Mouse (Mus musculus) heart, adult 2 months (tissue): Measurements from ENCODE around the gene 9630041A04Rik. TPM values are rescaled to one million over a fixed set of nuclear protein-coding genes. Genes with fewer than 3 reads are reported as not detected.

ENCODE experiments used
- DNase-seq, 2 experiments: peaks; one replicate each; pipeline ENCODE4 v3.0.0; 2021
- H3K27ac ChIP-seq: fragments of 200-600 bp; 2 replicates; pipeline ENCODE4 v1.8.1; 2022
- H3K27me3 ChIP-seq: fragments of 200-500 bp; 2 replicates; pipeline ENCODE4 v1.6.1; 2012; ENCODE audit warnings: mild to moderate bottlenecking, low read length, inconsistent platforms, mixed read lengths; ENCODE audit not compliant: control insufficient read depth, insufficient read depth
- H3K36me3 ChIP-seq: fragments of 200-500 bp; 2 replicates; pipeline ENCODE4 v1.6.1; 2012; ENCODE audit warnings: low read length, inconsistent platforms; ENCODE audit not compliant: control insufficient read depth, insufficient read depth
- H3K4me1 ChIP-seq: fragments of 200-500 bp; 2 replicates; pipeline ENCODE4 v1.6.1; 2011; ENCODE audit warnings: low read length; ENCODE audit not compliant: control insufficient read depth, insufficient read depth
- H3K4me3 ChIP-seq: fragments of 200-600 bp; 2 replicates; pipeline ENCODE4 v1.8.1; 2022
- H3K79me2 ChIP-seq: fragments of 200-500 bp; replicated peaks from 2 replicates; pipeline ENCODE4 v1.6.1; 2012; ENCODE audit warnings: mild to moderate bottlenecking, inconsistent platforms, low read length, moderate library complexity, mixed read lengths; ENCODE audit not compliant: control insufficient read depth, insufficient read depth
- H3K9ac ChIP-seq: fragments of 200-500 bp; 2 replicates; pipeline ENCODE4 v1.6.1; 2012; ENCODE audit warnings: low read depth, mild to moderate bottlenecking, control low read depth, inconsistent platforms, low read length, mixed read lengths
- CTCF ChIP-seq: fragments of 200-600 bp; IDR thresholded peaks from 2 replicates; pipeline ENCODE4 v1.8.1; 2022; ENCODE audit warnings: antibody characterized with exemption, mild to moderate bottlenecking, moderate library complexity
- EP300 ChIP-seq: fragments of 200-500 bp; IDR thresholded peaks from 2 replicates; pipeline ENCODE4 v1.6.1; 2011; ENCODE audit warnings: low read depth, low read length, control low read depth; ENCODE audit not compliant: insufficient read depth
- POLR2A ChIP-seq: fragments of 200-500 bp; IDR thresholded peaks from 2 replicates; pipeline ENCODE4 v1.6.1; 2011; ENCODE audit warnings: mild to moderate bottlenecking, low read depth, low read length, control low read depth; ENCODE audit not compliant: insufficient read depth
- WGBS: fragments of 180-500 bp; shearing (Covaris S2); methylation state at CpG from one replicate; pipeline ENCODE4 v1.1.7; 2018; 5-methylcytosine and 5-hydroxymethylcytosine counted together
- intact Hi-C: fragments of 180-260 bp; cut with DNase I; formaldehyde crosslinking; loops from one replicate; pipeline ENCODE4 v1.15.1; 2025
- polyA plus RNA-seq: library from polyadenylated mRNA; depleted of rRNA; stranded (reverse); fragments of >200 nt; gene quantifications from 2 replicates; pipeline ENCODE4 v1.2.3, GENCODE M21; 2012
- total RNA-seq, 2 experiments: library from RNA; stranded (reverse); gene quantifications; 2 replicates each; pipeline ENCODE4 v1.2.3; 2021

9630041A04Rik gene
- total and polyA plus RNA-seq, 3 experiments: not detected

DNA sequence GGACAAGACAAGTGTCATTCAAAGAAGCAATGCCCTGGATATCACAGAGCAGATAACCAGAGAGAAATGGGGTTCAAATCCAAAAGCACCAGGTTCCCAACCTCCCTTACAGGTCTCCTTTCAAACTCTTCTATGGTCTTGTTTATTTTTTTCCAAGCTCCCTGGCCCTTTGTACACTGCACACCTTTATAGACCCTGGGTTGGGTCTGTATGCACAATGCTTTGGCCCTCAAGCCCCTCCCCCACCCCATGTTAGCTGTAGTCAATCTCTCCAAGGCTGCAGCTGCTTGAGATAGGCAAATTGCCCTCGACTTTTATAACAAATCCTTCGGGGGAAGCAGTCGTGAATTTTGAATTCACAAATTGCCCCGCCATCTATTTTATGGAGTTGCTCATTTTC is 63.2 kb downstream of the 9630041A04Rik start:
- 63% methylated on average over 4 of the region's 4 CpGs for WGBS
- intact Hi-C loops: no loop called here
- H3K27ac ChIP-seq: no peak overlapping the region
- no peaks in the 10 kb centered on the region for H3K79me2 ChIP-seq
- no peaks in the 10 kb centered on the region for H3K36me3 ChIP-seq
- no peak overlapping the region for H3K9ac ChIP-seq
- DNase-seq: no peak
- H3K4me3 ChIP-seq: no peak overlapping the region
- no peaks in the 10 kb centered on the region for H3K4me1 ChIP-seq
- TF ChIP-seq CTCF: no peak
- TF ChIP-seq POLR2A: no peak
- no peak for TF ChIP-seq EP300
- no peaks in the 10 kb centered on the region for H3K27me3 ChIP-seq

DNA sequence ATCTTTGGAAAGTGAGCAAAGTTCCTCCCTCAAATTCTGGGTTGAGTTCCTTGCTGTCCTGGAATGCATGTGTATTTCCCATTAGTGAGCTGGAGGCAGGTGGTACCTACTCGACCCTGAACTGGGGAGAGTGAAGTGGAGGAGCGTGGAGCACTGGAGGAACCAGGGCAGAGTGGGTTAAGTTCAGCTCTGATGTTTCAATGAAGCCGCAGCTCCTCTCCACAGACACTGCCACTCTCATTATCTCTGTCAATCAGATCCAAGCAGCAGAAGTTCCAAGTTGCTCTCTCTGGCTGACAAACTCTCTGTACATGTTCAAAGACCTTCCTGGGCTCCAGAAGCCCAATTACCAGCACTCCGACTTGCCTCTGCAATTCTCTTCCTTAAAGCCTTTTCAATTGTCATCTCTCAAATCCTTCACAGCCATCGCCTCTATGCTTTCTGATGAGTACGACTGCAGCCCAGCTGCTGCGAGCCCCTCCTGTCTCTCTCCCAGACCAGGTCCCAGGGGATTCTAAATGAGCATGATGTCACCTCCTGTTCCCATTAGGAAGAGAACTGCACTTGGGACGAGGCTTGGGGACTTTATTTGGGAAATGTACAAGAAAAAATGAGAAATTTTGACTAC is 72.4 kb downstream of the 9630041A04Rik start:
- intact Hi-C loops: no loop called here
- no peaks in the 10 kb centered on the region for H3K36me3 ChIP-seq
- 49% methylated on average over 8 of the region's 8 CpGs for WGBS

DNA sequence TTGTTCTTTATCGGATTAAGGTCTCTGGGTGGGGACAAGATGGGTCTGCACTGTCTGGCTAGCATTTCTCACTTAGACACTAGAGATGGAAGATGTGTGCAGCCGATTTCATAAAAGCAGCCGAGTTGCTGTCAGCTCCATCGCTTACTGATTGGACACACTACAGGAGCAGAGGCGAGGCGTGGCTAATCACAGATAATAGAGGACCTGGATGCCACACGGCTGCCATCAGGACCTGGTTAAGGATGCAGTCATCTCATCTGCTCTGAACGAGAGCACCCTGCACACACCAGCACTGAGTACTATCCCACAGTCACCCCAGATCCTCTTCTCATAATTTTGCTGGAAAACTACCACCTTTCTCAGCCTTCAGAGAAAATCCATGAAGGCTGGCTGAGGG is 73.2 kb downstream of the 9630041A04Rik start:
- intact Hi-C loops: no loop called here
- Histone ChIP-seq H3K4me1 (no peaks in the 10 kb centered on the region), H3K27ac (no peak overlapping the region), H3K27me3 (no peaks in the 10 kb centered on the region), H3K36me3 (no peaks in the 10 kb centered on the region), H3K79me2 (no peaks in the 10 kb centered on the region), H3K9ac (no peak overlapping the region), H3K4me3 (no peak overlapping the region)
- 72% methylated on average over 8 of the region's 8 CpGs for WGBS
- no peak for DNase-seq
- no peak for TF ChIP-seq CTCF
- no peak for TF ChIP-seq POLR2A
- TF ChIP-seq EP300: no peak

More for the DNA sequence above, 72.4 kb downstream of the 9630041A04Rik start:
- Histone ChIP-seq H3K27me3 (no peaks in the 10 kb centered on the region), H3K4me3 (no peak overlapping the region), H3K27ac (no peak overlapping the region), H3K79me2 (no peaks in the 10 kb centered on the region), H3K4me1 (no peaks in the 10 kb centered on the region), H3K9ac (no peak overlapping the region)
- DNase-seq: no peak
- TF ChIP-seq CTCF: no peak
- TF ChIP-seq POLR2A: no peak
- TF ChIP-seq EP300: no peak

DNA sequence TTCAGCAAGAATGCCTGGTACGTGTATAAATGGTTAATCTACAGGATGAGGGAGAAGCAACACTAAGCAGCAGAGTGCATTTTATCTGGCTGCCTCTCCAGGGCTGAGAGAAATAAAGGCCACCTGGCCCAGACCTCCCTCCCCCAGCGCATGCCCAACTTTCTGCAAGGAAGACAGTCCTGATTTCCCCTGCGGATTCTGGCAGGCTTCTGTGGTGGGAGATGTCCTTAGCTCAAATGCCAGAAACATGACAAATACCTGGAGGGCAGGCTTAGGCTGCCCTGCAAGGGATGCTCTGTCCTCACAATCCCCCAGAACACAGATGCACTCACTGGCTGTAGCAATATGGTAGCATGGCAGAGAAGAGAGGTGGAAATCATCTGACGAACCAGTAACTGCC is 76.4 kb downstream of the 9630041A04Rik start:
- Histone ChIP-seq H3K4me3 (no peak overlapping the region), H3K9ac (no peak overlapping the region), H3K4me1 (no peaks in the 10 kb centered on the region), H3K36me3 (no peaks in the 10 kb centered on the region), H3K27ac (no peak overlapping the region), H3K27me3 (no peaks in the 10 kb centered on the region), H3K79me2 (no peaks in the 10 kb centered on the region)
- TF ChIP-seq POLR2A: no peak
- no peak for TF ChIP-seq EP300
- no peak for TF ChIP-seq CTCF
- intact Hi-C loops: no loop called here
- no peak for DNase-seq
- WGBS: 84% methylated on average over 4 of the region's 4 CpGs

DNA sequence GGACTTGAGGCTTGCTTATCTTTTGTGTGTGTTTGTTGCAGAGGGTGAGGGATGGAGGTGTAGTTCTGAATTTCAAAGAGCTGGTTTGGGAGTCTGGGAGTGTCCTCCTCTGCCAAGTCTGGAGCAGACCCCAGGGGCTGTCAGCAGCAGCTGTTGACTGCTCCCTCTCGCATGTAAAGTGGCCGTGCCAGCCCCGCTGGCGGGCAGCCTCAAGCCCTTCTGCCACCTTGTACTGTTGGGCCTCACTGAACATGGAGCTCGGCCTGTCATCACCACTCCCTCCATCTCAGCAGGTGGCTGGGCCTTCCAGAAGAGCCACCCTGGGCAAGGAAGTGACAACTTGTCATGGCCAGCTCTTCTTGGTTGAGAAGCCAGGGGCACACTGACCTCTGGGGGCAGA is 77.4 kb downstream of the 9630041A04Rik start:
- intact Hi-C loops: no loop called here
- Histone ChIP-seq H3K4me1 (no peaks in the 10 kb centered on the region), H3K79me2 (no peaks in the 10 kb centered on the region), H3K4me3 (no peak overlapping the region), H3K36me3 (no peaks in the 10 kb centered on the region), H3K27me3 (no peaks in the 10 kb centered on the region), H3K27ac (no peak overlapping the region), H3K9ac (no peak overlapping the region)
- no peak for TF ChIP-seq CTCF
- no peak for TF ChIP-seq EP300
- no peak for TF ChIP-seq POLR2A
- DNase-seq: no peak
- WGBS: 61% methylated on average over 5 of the region's 5 CpGs

DNA sequence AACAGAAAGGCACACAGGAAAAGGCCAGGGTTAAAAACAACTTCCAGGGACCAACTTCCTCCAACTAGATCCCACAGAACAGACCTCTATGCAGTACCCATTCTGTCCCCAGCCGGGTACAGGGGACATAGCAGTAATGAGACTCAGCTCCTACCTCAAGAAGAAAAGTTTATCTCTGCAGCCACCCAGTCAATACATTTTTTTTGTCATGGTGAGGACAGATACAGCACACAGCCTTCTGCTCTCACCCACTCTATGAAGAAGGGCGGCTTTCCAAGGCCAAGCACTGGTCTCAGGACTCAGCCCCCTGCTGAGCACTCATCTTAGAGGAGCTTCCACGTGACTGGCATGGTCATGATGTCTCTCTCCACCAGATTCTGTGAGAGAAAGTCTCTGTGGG is 78.5 kb downstream of the 9630041A04Rik start:
- H3K4me3 ChIP-seq: no peak overlapping the region
- DNase-seq: no peak
- no peaks in the 10 kb centered on the region; the same call in 1 of the 2 replicates for H3K27me3 ChIP-seq
- no peaks in the 10 kb centered on the region for H3K36me3 ChIP-seq
- TF ChIP-seq POLR2A (no peak), EP300 (no peak), CTCF (no peak)
- H3K4me1 ChIP-seq: no peaks in the 10 kb centered on the region
- no peaks in the 10 kb centered on the region for H3K79me2 ChIP-seq
- intact Hi-C loops: no loop called here
- no peak overlapping the region for H3K9ac ChIP-seq
- 65% methylated on average over 3 of the region's 3 CpGs for WGBS
- no peak overlapping the region for H3K27ac ChIP-seq

DNA sequence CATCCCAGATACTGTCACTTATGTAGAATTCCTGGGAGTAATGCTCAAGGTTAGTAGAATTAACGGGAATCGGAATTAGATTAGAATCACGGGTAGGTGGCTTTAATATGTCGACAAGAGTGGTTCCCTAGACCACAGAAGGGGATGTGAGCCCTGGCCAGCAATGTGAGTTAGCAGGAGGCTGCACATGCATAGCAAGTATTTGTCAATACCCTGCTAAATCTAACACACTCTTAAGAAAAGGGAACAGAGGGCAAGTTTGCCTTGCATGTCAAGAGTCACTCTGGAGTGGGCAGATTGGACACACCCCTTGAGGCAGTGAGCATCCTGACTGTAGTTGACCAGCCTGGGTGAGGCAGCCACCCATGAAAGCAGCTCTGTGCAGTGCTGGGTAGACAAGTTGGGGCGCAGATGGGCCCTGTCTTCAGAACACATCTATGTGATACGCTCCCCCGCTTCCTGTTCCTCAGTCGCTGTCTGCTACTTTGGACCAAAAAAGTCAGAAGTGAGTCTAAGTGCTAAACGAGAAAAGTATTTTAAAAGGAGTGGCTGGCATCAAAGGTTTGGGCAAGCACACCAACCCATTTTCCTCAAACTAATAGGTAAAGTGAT is 80.5 kb downstream of the 9630041A04Rik start:
- Histone ChIP-seq H3K79me2 (no peaks in the 10 kb centered on the region), H3K4me1 (no peaks in the 10 kb centered on the region), H3K9ac (no peak overlapping the region), H3K27ac (no peak overlapping the region), H3K27me3 (no peaks in the 10 kb centered on the region; the same call in 1 of the 2 replicates), H3K36me3 (no peaks in the 10 kb centered on the region), H3K4me3 (no peak overlapping the region)
- TF ChIP-seq EP300 (no peak), CTCF (no peak), POLR2A (no peak)
- intact Hi-C loops: no loop called here
- WGBS: 77% methylated on average over 9 of the region's 9 CpGs
- DNase-seq: no peak
